14 mouse cellular contexts compared by ENCODE assay signal in the genomic region with DNA sequence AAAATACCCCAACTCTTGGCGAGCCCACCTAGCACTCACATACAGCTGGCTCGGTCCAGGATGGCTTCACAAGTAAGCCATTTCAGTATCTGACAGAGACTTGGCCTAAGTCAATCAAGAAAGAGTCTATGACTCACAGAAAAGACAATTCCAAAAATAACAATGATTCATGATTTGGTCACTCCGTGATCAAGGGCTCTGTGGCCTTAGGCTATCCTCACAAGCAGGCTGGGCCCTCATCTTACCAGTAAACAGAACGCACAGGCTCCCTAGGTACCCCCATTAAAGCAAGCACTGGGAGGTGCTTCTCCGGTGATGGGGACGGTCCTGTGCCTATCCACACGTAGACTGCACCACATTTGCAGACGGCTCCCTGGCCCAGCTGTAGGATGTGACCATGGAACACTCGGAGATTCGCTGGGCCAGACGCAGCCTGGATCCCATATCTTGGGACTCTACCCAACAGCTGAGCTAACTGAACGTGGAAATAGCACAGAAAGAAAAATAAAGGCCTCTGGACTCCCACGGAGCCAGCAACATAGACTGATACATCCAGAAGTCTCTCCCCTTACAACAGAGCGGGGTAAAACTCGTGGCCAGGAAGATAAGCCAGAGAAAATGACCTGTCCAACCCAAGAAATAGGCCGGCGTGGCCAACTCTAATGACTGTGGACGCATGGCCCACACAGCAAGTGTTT.
DNase-seq lines count a peak whose midpoint lies in the region; ATAC-seq lines count a peak whose summit lies in the region.
"Had no signal": no experiment of that assay in that cellular context is flagged by ENCODE, and none has a peak within 500 bp of the region (broad histone marks: within the 10 kb centered on the region; RNA-seq: fewer than 3 reads in every experiment).

No protein-coding gene starts in this region.

- H3K9me3 ChIP-seq in forebrain, embryonic 10.5 days, result 0 out of 2 replicates have a peak, but pooled peaks cover 5% of the 10 kb centered on the region
- H3K9me3 ChIP-seq in forebrain, embryonic 13.5 days (replicated peaks), result no peaks in the 10 kb centered on the region
- no peaks in the 10 kb centered on the region for H3K9me3 ChIP-seq in heart, embryonic 12.5 days (replicated peaks)
- H3K9me3 ChIP-seq in intestine, embryonic 15.5 days, result no peaks in the 10 kb centered on the region
- H3K9me3 ChIP-seq in intestine, embryonic 16.5 days (ENCODE audit: control insufficient read depth, low read length), result no peaks in the 10 kb centered on the region
- H3K9me3 ChIP-seq: liver, embryonic 15.5 days; neural tube, embryonic 13.5 days had no signal

- no peak overlapping the region for H3K9ac ChIP-seq in forebrain, embryonic 13.5 days
- no peak overlapping the region for H3K9ac ChIP-seq in heart, embryonic 12.5 days
- no peak overlapping the region for H3K9ac ChIP-seq in intestine, embryonic 15.5 days
- no peak overlapping the region for H3K9ac ChIP-seq in intestine, embryonic 16.5 days (ENCODE audit: low read depth, low read length)
- H3K9ac ChIP-seq: liver, embryonic 15.5 days; neural tube, embryonic 13.5 days had no signal

- peaks cover 15% of the 10 kb centered on the region for H3K36me3 ChIP-seq in forebrain, embryonic 10.5 days (replicated peaks)
- H3K36me3 ChIP-seq in forebrain, embryonic 13.5 days (ENCODE audit: poor library complexity, severe bottlenecking), result no peaks in the 10 kb centered on the region
- 0 out of 2 replicates have a peak, but pooled peaks cover 5% of the 10 kb centered on the region for H3K36me3 ChIP-seq in heart, embryonic 12.5 days
- H3K36me3 ChIP-seq in macrophage (ENCODE audit: inconsistent target), result no peaks in the 10 kb centered on the region
- H3K36me3 ChIP-seq in intestine, embryonic 15.5 days, result no peaks in the 10 kb centered on the region
- H3K36me3 ChIP-seq in intestine, embryonic 16.5 days (ENCODE audit: control insufficient read depth, insufficient read depth, low read length), result no peaks in the 10 kb centered on the region
- H3K36me3 ChIP-seq: liver, embryonic 15.5 days had no signal

- peaks cover 92% of the 10 kb centered on the region for H3K27me3 ChIP-seq in forebrain, embryonic 10.5 days (ENCODE audit: poor library complexity, severe bottlenecking)
- peaks cover 67% of the 10 kb centered on the region for H3K27me3 ChIP-seq in forebrain, embryonic 13.5 days
- no peaks in the 10 kb centered on the region for H3K27me3 ChIP-seq in heart, embryonic 12.5 days (replicated peaks)
- H3K27me3 ChIP-seq in intestine, embryonic 15.5 days (replicated peaks), result no peaks in the 10 kb centered on the region
- no peaks in the 10 kb centered on the region for H3K27me3 ChIP-seq in intestine, embryonic 16.5 days (replicated peaks; ENCODE audit: control insufficient read depth, insufficient read depth, low read length)
- H3K27me3 ChIP-seq: liver, embryonic 15.5 days had no signal

- no peak for DNase-seq in forebrain, embryonic 10.5 days (ENCODE audit: extremely low spot score, low spot score)
- DNase-seq in NIH3T3 (ENCODE audit: low read depth), result peak; percentile 81
- no peak for DNase-seq in ovary, postnatal 14 days (ENCODE audit: low spot score)
- DNase-seq: cerebellum, adult 9-11 months; lung, postnatal 36 days; right cerebral cortex, adult 18-20 months had no signal

- WGBS in forebrain, embryonic 10.5 days, result 89% methylated on average over 18 of the region's 18 CpGs
- WGBS in forebrain, embryonic 13.5 days, result 86% methylated on average over 18 of the region's 18 CpGs
- 68% methylated on average over 18 of the region's 18 CpGs for WGBS in heart, embryonic 12.5 days
- WGBS in macrophage (ENCODE audit: missing documents), result 90% methylated on average over 18 of the region's 18 CpGs
- WGBS in intestine, embryonic 15.5 days, result 84% methylated on average over 18 of the region's 18 CpGs
- 85% methylated on average over 18 of the region's 18 CpGs for WGBS in intestine, embryonic 16.5 days

- no peak overlapping the region for H3K4me2 ChIP-seq in forebrain, embryonic 13.5 days
- H3K4me2 ChIP-seq in heart, embryonic 12.5 days, result no peak overlapping the region
- no peak overlapping the region for H3K4me2 ChIP-seq in intestine, embryonic 15.5 days (replicated peaks)
- H3K4me2 ChIP-seq in intestine, embryonic 16.5 days (ENCODE audit: low read depth, low read length), result no peak overlapping the region
- H3K4me2 ChIP-seq: liver, embryonic 15.5 days; neural tube, embryonic 13.5 days had no signal

- H3K79me2 ChIP-seq in macrophage (ENCODE audit: inconsistent target), result no peaks in the 10 kb centered on the region

- H3K4me3 ChIP-seq in forebrain, embryonic 10.5 days, result no peak overlapping the region
- H3K4me3 ChIP-seq in forebrain, embryonic 13.5 days, result no peak overlapping the region
- H3K4me3 ChIP-seq in heart, embryonic 12.5 days, result no peak overlapping the region
- no peak overlapping the region for H3K4me3 ChIP-seq in macrophage (ENCODE audit: inconsistent target)
- H3K4me3 ChIP-seq in intestine, embryonic 15.5 days (replicated peaks), result no peak overlapping the region
- no peak overlapping the region for H3K4me3 ChIP-seq in intestine, embryonic 16.5 days (ENCODE audit: low read length)
- H3K4me3 ChIP-seq: liver, embryonic 15.5 days; neural tube, embryonic 13.5 days had no signal

- 0 out of 2 replicates have a peak overlapping the region, but pooled peaks have one; percentile 5 for H3K27ac ChIP-seq in forebrain, embryonic 10.5 days
- H3K27ac ChIP-seq in forebrain, embryonic 13.5 days, result no peak overlapping the region
- H3K27ac ChIP-seq in heart, embryonic 12.5 days (ENCODE audit: poor library complexity, severe bottlenecking), result no peak overlapping the region
- peak overlapping the region; percentile 51 for H3K27ac ChIP-seq in macrophage
- H3K27ac ChIP-seq in intestine, embryonic 15.5 days, result no peak overlapping the region
- H3K27ac ChIP-seq in intestine, embryonic 16.5 days (ENCODE audit: low read length), result no peak overlapping the region
- H3K27ac ChIP-seq: liver, embryonic 15.5 days; neural tube, embryonic 13.5 days had no signal

- ATAC-seq in forebrain, embryonic 13.5 days, result no peak
- 0 out of 2 replicates have a peak, but pooled peaks have one; percentile 18 for ATAC-seq in heart, embryonic 12.5 days (ENCODE audit: insufficient number of reproducible peaks, low FRiP score)
- ATAC-seq in intestine, embryonic 15.5 days, result no peak
- ATAC-seq in intestine, embryonic 16.5 days, result no peak
- ATAC-seq: midbrain, embryonic 16.5 days had no signal

- H3K4me1 ChIP-seq in forebrain, embryonic 10.5 days, result peaks cover 54% of the 10 kb centered on the region
- peaks cover 27% of the 10 kb centered on the region for H3K4me1 ChIP-seq in forebrain, embryonic 13.5 days
- H3K4me1 ChIP-seq in heart, embryonic 12.5 days (replicated peaks), result peaks cover 4% of the 10 kb centered on the region
- H3K4me1 ChIP-seq in intestine, embryonic 15.5 days (replicated peaks), result no peaks in the 10 kb centered on the region
- H3K4me1 ChIP-seq in intestine, embryonic 16.5 days (ENCODE audit: control insufficient read depth, insufficient read depth, low read length), result no peaks in the 10 kb centered on the region

Comparison
In these comparisons a context has a peak if more than half of its experiments do, and no peak if none do; other contexts are left out.
1. H3K27ac ChIP-seq: peak in forebrain, embryonic 10.5 days (single experiment) and macrophage (single experiment); none in forebrain, embryonic 13.5 days (single experiment), heart, embryonic 12.5 days (single experiment), intestine, embryonic 15.5 days (single experiment) and intestine, embryonic 16.5 days (single experiment).